Mouse (Mus musculus): ENCODE results near the gene Id3. TPM values are rescaled to one million over a fixed set of nuclear protein-coding genes. Genes with fewer than 3 reads are reported as not detected.
A peak's percentile ranks its signal among the peaks of the same experiment; 100 is the strongest.

Gene Id3
- not detected in 2 replicates for total RNA-seq (2014; fragmentation: Nextera tagmentation)
- 0.22 TPM in 1 of 2 replicates, not detected in the other for total RNA-seq (2017)
- polyA plus RNA-seq (2012), result not detected in 2 replicates

- TF ChIP-seq TAL1 (conservative IDR thresholded peaks at IDR 0.05; ENCODE audit: low read depth, low read length), result no peak
- TF ChIP-seq GATA2 (IDR thresholded peaks at IDR 0.05; ENCODE audit: borderline replicate concordance, low read depth, low read length), result no peak
- no peak for TF ChIP-seq GATA1 (IDR thresholded peaks at IDR 0.05; ENCODE audit: borderline replicate concordance, low read length)
- no peak for TF ChIP-seq CTCF (IDR thresholded peaks at IDR 0.05; ENCODE audit: low read depth, low read length)
- TF ChIP-seq POLR2AphosphoS5 (IDR thresholded peaks at IDR 0.05; ENCODE audit: insufficient replicate concordance, low read depth, low read length), result no peak
- Histone ChIP-seq H3K4me1 (ENCODE audit: insufficient read depth, low read depth, low read length) (peaks cover 44% of the 10 kb centered on the region), H3K4me3 (ENCODE audit: low read depth, low read length) (peak within 1 kb of the TSS; percentile 42; the same call in 1 of the 2 replicates), H3K27me3 (ENCODE audit: insufficient read depth, low read length) (peaks cover 80% of the 10 kb centered on the region), H3K9me3 (replicated peaks) (peaks cover 4% of the 10 kb centered on the region; the same call in 1 of the 2 replicates), H3K36me3 (replicated peaks) (no peaks in the 10 kb centered on the region)
- ATAC-seq (ENCODE audit: extremely low read depth, insufficient number of reproducible peaks, low FRiP score, poor library complexity, severe bottlenecking), result peak; percentile 35; the same call in 1 of the 2 replicates
- no peak for DNase-seq (ENCODE audit: low spot score)
Measured at GRCm38 (mm10) chr4:136143193-136143976, at the start of gene Id3. Gene Id3 (plus strand): TSS chr4:136143497.

- TF ChIP-seq GATA2 (IDR thresholded peaks at IDR 0.05; ENCODE audit: borderline replicate concordance, low read depth, low read length), result no peak
- no peak for TF ChIP-seq CTCF (IDR thresholded peaks at IDR 0.05; ENCODE audit: low read depth, low read length)
- TF ChIP-seq TAL1 (conservative IDR thresholded peaks at IDR 0.05; ENCODE audit: low read depth, low read length), result no peak
- TF ChIP-seq GATA1 (IDR thresholded peaks at IDR 0.05; ENCODE audit: borderline replicate concordance, low read length), result no peak
- TF ChIP-seq POLR2AphosphoS5 (IDR thresholded peaks at IDR 0.05; ENCODE audit: insufficient replicate concordance, low read depth, low read length), result no peak
- Histone ChIP-seq H3K27me3 (ENCODE audit: insufficient read depth, low read length) (peaks cover 18% of the 10 kb centered on the region), H3K36me3 (replicated peaks) (no peaks in the 10 kb centered on the region), H3K4me3 (ENCODE audit: low read depth, low read length) (no peak overlapping the region), H3K9me3 (replicated peaks) (no peaks in the 10 kb centered on the region), H3K4me1 (ENCODE audit: insufficient read depth, low read depth, low read length) (no peaks in the 10 kb centered on the region; the same call in 1 of the 2 replicates)
- DNase-seq (ENCODE audit: low spot score) (no peak), ATAC-seq (ENCODE audit: extremely low read depth, insufficient number of reproducible peaks, low FRiP score, poor library complexity, severe bottlenecking) (no peak)
Measured at GRCm38 (mm10) chr4:136094519-136095219, 48.6 kb upstream of the Id3 start.

GRCm38 (mm10) chr4:136095490-136096105 lies 47.7 kb upstream of the Id3 start:
- Histone ChIP-seq H3K9me3 (replicated peaks) (no peaks in the 10 kb centered on the region), H3K4me1 (ENCODE audit: insufficient read depth, low read depth, low read length) (no peaks in the 10 kb centered on the region; the same call in 1 of the 2 replicates), H3K36me3 (replicated peaks) (no peaks in the 10 kb centered on the region), H3K4me3 (ENCODE audit: low read depth, low read length) (no peak overlapping the region), H3K27me3 (ENCODE audit: insufficient read depth, low read length) (peaks cover 17% of the 10 kb centered on the region)
- DNase-seq (ENCODE audit: low spot score), result no peak
- no peak for ATAC-seq (ENCODE audit: extremely low read depth, insufficient number of reproducible peaks, low FRiP score, poor library complexity, severe bottlenecking)
- TF ChIP-seq GATA2 (IDR thresholded peaks at IDR 0.05; ENCODE audit: borderline replicate concordance, low read depth, low read length) (no peak), CTCF (IDR thresholded peaks at IDR 0.05; ENCODE audit: low read depth, low read length) (no peak), GATA1 (IDR thresholded peaks at IDR 0.05; ENCODE audit: borderline replicate concordance, low read length) (no peak)

- no peak for ATAC-seq (ENCODE audit: extremely low read depth, insufficient number of reproducible peaks, low FRiP score, poor library complexity, severe bottlenecking)
- no peak for DNase-seq (ENCODE audit: low spot score)
- no peaks in the 10 kb centered on the region for H3K9me3 ChIP-seq (replicated peaks)
- H3K27me3 ChIP-seq (ENCODE audit: insufficient read depth, low read length), result peaks cover 17% of the 10 kb centered on the region
- no peaks in the 10 kb centered on the region for H3K36me3 ChIP-seq (replicated peaks)
- no peak overlapping the region for H3K4me3 ChIP-seq (ENCODE audit: low read depth, low read length)
- no peaks in the 10 kb centered on the region; the same call in 1 of the 2 replicates for H3K4me1 ChIP-seq (ENCODE audit: insufficient read depth, low read depth, low read length)
- TF ChIP-seq GATA1 (IDR thresholded peaks at IDR 0.05; ENCODE audit: borderline replicate concordance, low read length) (no peak), TAL1 (conservative IDR thresholded peaks at IDR 0.05; ENCODE audit: low read depth, low read length) (no peak), POLR2AphosphoS5 (IDR thresholded peaks at IDR 0.05; ENCODE audit: insufficient replicate concordance, low read depth, low read length) (no peak), CTCF (IDR thresholded peaks at IDR 0.05; ENCODE audit: low read depth, low read length) (no peak), GATA2 (IDR thresholded peaks at IDR 0.05; ENCODE audit: borderline replicate concordance, low read depth, low read length) (no peak)
Measured at GRCm38 (mm10) chr4:136096446-136097113, 46.7 kb upstream of the Id3 start.

- DNase-seq (ENCODE audit: low spot score) (no peak), ATAC-seq (ENCODE audit: extremely low read depth, insufficient number of reproducible peaks, low FRiP score, poor library complexity, severe bottlenecking) (no peak)
- Histone ChIP-seq H3K36me3 (replicated peaks) (no peaks in the 10 kb centered on the region), H3K4me3 (ENCODE audit: low read depth, low read length) (no peak overlapping the region), H3K27me3 (ENCODE audit: insufficient read depth, low read length) (peaks cover 17% of the 10 kb centered on the region), H3K4me1 (ENCODE audit: insufficient read depth, low read depth, low read length) (no peaks in the 10 kb centered on the region), H3K9me3 (replicated peaks) (no peaks in the 10 kb centered on the region)
- no peak for TF ChIP-seq POLR2AphosphoS5 (IDR thresholded peaks at IDR 0.05; ENCODE audit: insufficient replicate concordance, low read depth, low read length)
Measured at GRCm38 (mm10) chr4:136098446-136098845, 44.9 kb upstream of the Id3 start.
